Mouse (Mus musculus) thymus, adult 2 months (tissue): Measurements from ENCODE around the gene Omd. TPM values are rescaled to one million over a fixed set of nuclear protein-coding genes. Genes with fewer than 3 reads are reported as not detected.

Experiments used
- DNase-seq: peaks from one replicate; pipeline ENCODE4 v3.0.0; 2021
- H3K27ac ChIP-seq: fragments of 200-500 bp; 2 replicates; pipeline ENCODE4 v1.5.1; 2012; ENCODE audit warnings: low read length, control low read depth; ENCODE audit not compliant: control insufficient read depth, insufficient read depth
- H3K27me3 ChIP-seq: fragments of 200-500 bp; 2 replicates; pipeline ENCODE4 v1.6.1; 2012; ENCODE audit warnings: mild to moderate bottlenecking, low read length, moderate library complexity, mixed read lengths; ENCODE audit not compliant: control insufficient read depth, insufficient read depth
- H3K36me3 ChIP-seq: fragments of 200-500 bp; 2 replicates; pipeline ENCODE4 v1.6.1; 2012; ENCODE audit warnings: mild to moderate bottlenecking, low read length, moderate library complexity; ENCODE audit not compliant: control insufficient read depth, insufficient read depth
- H3K4me1 ChIP-seq: fragments of 200-500 bp; replicated peaks from 2 replicates; pipeline ENCODE4 v1.6.1; 2012; ENCODE audit warnings: low read length; ENCODE audit not compliant: control insufficient read depth, insufficient read depth
- H3K4me3 ChIP-seq: fragments of 200-500 bp; 2 replicates; pipeline ENCODE4 v1.5.1; 2012; ENCODE audit warnings: mild to moderate bottlenecking, low read length, control low read depth, moderate library complexity; ENCODE audit not compliant: control insufficient read depth, insufficient read depth
- CTCF ChIP-seq: fragments of 200-500 bp; IDR thresholded peaks from 2 replicates; pipeline ENCODE4 v1.5.1; 2012; ENCODE audit warnings: mild to moderate bottlenecking, control low read depth, low read length, moderate library complexity, borderline replicate concordance; ENCODE audit not compliant: control insufficient read depth, poor library complexity, insufficient read depth; ENCODE audit errors: extremely low read depth
- POLR2A ChIP-seq: fragments of 200-500 bp; IDR thresholded peaks from 2 replicates; pipeline ENCODE4 v1.6.1; 2012; ENCODE audit warnings: mild to moderate bottlenecking, low read length, control low read depth, moderate library complexity; ENCODE audit not compliant: control insufficient read depth, poor library complexity, insufficient read depth; ENCODE audit errors: extremely low read depth
- WGBS: fragments of 180-500 bp; shearing (Covaris S2); methylation state at CpG from one replicate; pipeline ENCODE4 v1.1.7; 2018; 5-methylcytosine and 5-hydroxymethylcytosine counted together
- polyA plus RNA-seq: library from polyadenylated mRNA; depleted of rRNA; stranded (reverse); fragments of >200 nt; gene quantifications from 2 replicates; pipeline ENCODE4 v1.2.3, GENCODE M21; 2012; rRNA removed

Omd gene
- not detected in 2 replicates for polyA plus RNA-seq

GRCm38 (mm10) chr13:49581541-49582530 lies at the start of gene Omd:
Gene Omd, plus strand, starts transcription at chr13:49582462.
- DNase-seq: no peak
- Histone ChIP-seq H3K36me3 (no peaks in the 10 kb centered on the region), H3K27ac (no peak within 1 kb of the TSS), H3K27me3 (no peaks in the 10 kb centered on the region), H3K4me3 (no peak within 1 kb of the TSS), H3K4me1 (no peaks in the 10 kb centered on the region)
- TF ChIP-seq CTCF (no peak), POLR2A (no peak)
- WGBS: 90% methylated on average over 8 of the region's 8 CpGs

GRCm38 (mm10) chr13:49536946-49537345 lies 45.3 kb upstream of the Omd start:
- Histone ChIP-seq H3K27me3 (no peaks in the 10 kb centered on the region), H3K4me1 (no peaks in the 10 kb centered on the region), H3K4me3 (no peak overlapping the region), H3K27ac (no peak overlapping the region), H3K36me3 (no peaks in the 10 kb centered on the region)
- 98% methylated on average over 1 of the region's 1 CpGs for WGBS
- no peak for DNase-seq
- no peak for TF ChIP-seq POLR2A

GRCm38 (mm10) chr13:49538693-49539092 lies 43.6 kb upstream of the Omd start:
- Histone ChIP-seq H3K4me3 (no peak overlapping the region), H3K27me3 (no peaks in the 10 kb centered on the region), H3K36me3 (no peaks in the 10 kb centered on the region), H3K27ac (no peak overlapping the region), H3K4me1 (no peaks in the 10 kb centered on the region)
- 100% methylated on average over 1 of the region's 1 CpGs for WGBS
- TF ChIP-seq POLR2A (no peak), CTCF (no peak)
- DNase-seq: no peak

GRCm38 (mm10) chr13:49544279-49544678 lies 38.0 kb upstream of the Omd start, which contains the start of gene Aspn:
Gene Aspn, plus strand, starts transcription at chr13:49544443.
- H3K27ac ChIP-seq: no peak within 1 kb of the TSS
- no peaks in the 10 kb centered on the region for H3K27me3 ChIP-seq
- TF ChIP-seq CTCF (no peak), POLR2A (no peak)
- no peaks in the 10 kb centered on the region for H3K36me3 ChIP-seq
- H3K4me3 ChIP-seq: no peak within 1 kb of the TSS
- 95% methylated on average over 3 of the region's 3 CpGs for WGBS
- DNase-seq: no peak
- no peaks in the 10 kb centered on the region for H3K4me1 ChIP-seq

GRCm38 (mm10) chr13:49545646-49546045 lies 36.6 kb upstream of the Omd start:
- Histone ChIP-seq H3K36me3 (no peaks in the 10 kb centered on the region), H3K27me3 (no peaks in the 10 kb centered on the region), H3K4me1 (no peaks in the 10 kb centered on the region), H3K4me3 (no peak overlapping the region), H3K27ac (no peak overlapping the region)
- 73% methylated on average over 3 of the region's 3 CpGs for WGBS
- no peak for DNase-seq
- TF ChIP-seq CTCF: no peak
- no peak for TF ChIP-seq POLR2A

- Histone ChIP-seq H3K36me3 (no peaks in the 10 kb centered on the region), H3K27me3 (no peaks in the 10 kb centered on the region), H3K4me3 (no peak overlapping the region), H3K4me1 (no peaks in the 10 kb centered on the region), H3K27ac (no peak overlapping the region)
- DNase-seq: no peak
- no peak for TF ChIP-seq CTCF
- no peak for TF ChIP-seq POLR2A
- WGBS: 98% methylated on average over 1 of the region's 1 CpGs
Measured at GRCm38 (mm10) chr13:49546517-49546916, 35.7 kb upstream of the Omd start.

- H3K4me1 ChIP-seq: no peaks in the 10 kb centered on the region
- no peak overlapping the region for H3K4me3 ChIP-seq
- DNase-seq: no peak
- 18% methylated on average over 1 of the region's 1 CpGs for WGBS
- H3K27me3 ChIP-seq: no peaks in the 10 kb centered on the region
- no peak overlapping the region for H3K27ac ChIP-seq
- no peaks in the 10 kb centered on the region for H3K36me3 ChIP-seq
- TF ChIP-seq CTCF (no peak), POLR2A (no peak)
Measured at GRCm38 (mm10) chr13:49547563-49548150, 34.6 kb upstream of the Omd start.
